Mouse (Mus musculus) bone marrow macrophage, adult 2 months (primary cell): Measurements from ENCODE around the gene Olfr161. TPM values are rescaled to one million over a fixed set of nuclear protein-coding genes. Genes with fewer than 3 reads are reported as not detected.
"Not testable (repeated sequence)": the region's sequence is repeated elsewhere in the genome, so short reads cannot be mapped to it uniquely, and the experiment has no call there.

Experiments used
- H3K27ac ChIP-seq: 2 replicates; pipeline ENCODE4 v1.5.1; 2012; ENCODE audit warnings: low read depth, low read length; ENCODE audit not compliant: insufficient read depth
- H3K4me1 ChIP-seq: 2 replicates; pipeline ENCODE4 v1.6.1; 2012; ENCODE audit warnings: low read length; ENCODE audit not compliant: control insufficient read depth, insufficient read depth
- H3K4me3 ChIP-seq: 2 replicates; pipeline ENCODE4 v1.5.1; 2012; ENCODE audit warnings: mild to moderate bottlenecking, low read length, moderate library complexity; ENCODE audit not compliant: insufficient read depth
- CTCF ChIP-seq: IDR thresholded peaks from 2 replicates; pipeline ENCODE4 v1.5.1; 2012; ENCODE audit warnings: low read depth, mild to moderate bottlenecking, low read length, moderate library complexity
- POLR2A ChIP-seq: IDR thresholded peaks from 2 replicates; pipeline ENCODE4 v1.6.1; 2012; ENCODE audit warnings: mild to moderate bottlenecking, low read depth, low read length, borderline replicate concordance
- polyA plus RNA-seq: library from polyadenylated mRNA; stranded (reverse); fragments of >200 nt; gene quantifications from 2 replicates; pipeline ENCODE4 v1.2.4, GENCODE M21; 2012; ENCODE audit not compliant: missing spikeins, insufficient read depth, insufficient read length

Gene Olfr161
- polyA plus RNA-seq = not detected in 2 replicates

- H3K4me1 ChIP-seq = no peaks in the 10 kb centered on the region
- no peak for TF ChIP-seq CTCF
- TF ChIP-seq POLR2A = no peak
- H3K4me3 ChIP-seq = no peak within 1 kb of the TSS
- H3K27ac ChIP-seq = no peak within 1 kb of the TSS
Observed at GRCm38 (mm10) chr16:3590691-3591090, at the start of gene Olfr161. Gene Olfr161 (plus strand): TSS chr16:3591042.

GRCm38 (mm10) chr16:3563553-3563952 lies 27.3 kb upstream of the Olfr161 start:
- Histone ChIP-seq H3K27ac (no peak overlapping the region), H3K4me1 (no peaks in the 10 kb centered on the region), H3K4me3 (no peak overlapping the region)
- no peak for TF ChIP-seq CTCF
- no peak for TF ChIP-seq POLR2A

GRCm38 (mm10) chr16:3577658-3578057 lies 13.2 kb upstream of the Olfr161 start:
- not testable (repeated sequence) for H3K4me1 ChIP-seq, H3K27ac ChIP-seq, H3K4me3 ChIP-seq

- H3K4me3 ChIP-seq, H3K27ac ChIP-seq, H3K4me1 ChIP-seq: not testable (repeated sequence)
Observed at GRCm38 (mm10) chr16:3578227-3578848, 12.5 kb upstream of the Olfr161 start.

- H3K4me1 ChIP-seq, H3K4me3 ChIP-seq, H3K27ac ChIP-seq: not testable (repeated sequence)
Observed at GRCm38 (mm10) chr16:3631376-3631775, 40.5 kb downstream of the Olfr161 start.

GRCm38 (mm10) chr16:3632572-3633361 lies 41.9 kb downstream of the Olfr161 start:
- H3K4me1 ChIP-seq, H3K27ac ChIP-seq, H3K4me3 ChIP-seq: not testable (repeated sequence)

Other genes with a start within 250 kb of the Olfr161 start
- 62.0 and 64.0 TPM in 2 replicates for gene Mefv, start 127.1 kb downstream of the Olfr161 start, polyA plus RNA-seq
- gene Zfp263, start 153.1 kb downstream of the Olfr161 start, polyA plus RNA-seq = 81.0 and 85.1 TPM in 2 replicates
- not detected in 2 replicates for gene Olfr15, start 239.8 kb downstream of the Olfr161 start, polyA plus RNA-seq